Mouse (Mus musculus) urinary bladder, postnatal 4 days (tissue): ENCODE measurements at regions not wholly inside any gene's neighbourhood (a gene's known extent, or its start where the extent isn't known, plus 50 kb on each side); places are given as distances from the start of the nearest gene placed in this dataset.

Source experiments
- DNase-seq, 2 experiments: peaks; one replicate each; pipeline ENCODE4 v3.0.0; 2021 to 2022; ENCODE audit warnings: low spot score in 2 of 2

GRCm38 (mm10) chr1:137636947-137637346 is 538.6 kb downstream of the Ptprc start:
- DNase-seq: no peak

- DNase-seq: no peak
Observed at GRCm38 (mm10) chr1:137636321-137636944, 539.1 kb downstream of the Ptprc start.

DNA sequence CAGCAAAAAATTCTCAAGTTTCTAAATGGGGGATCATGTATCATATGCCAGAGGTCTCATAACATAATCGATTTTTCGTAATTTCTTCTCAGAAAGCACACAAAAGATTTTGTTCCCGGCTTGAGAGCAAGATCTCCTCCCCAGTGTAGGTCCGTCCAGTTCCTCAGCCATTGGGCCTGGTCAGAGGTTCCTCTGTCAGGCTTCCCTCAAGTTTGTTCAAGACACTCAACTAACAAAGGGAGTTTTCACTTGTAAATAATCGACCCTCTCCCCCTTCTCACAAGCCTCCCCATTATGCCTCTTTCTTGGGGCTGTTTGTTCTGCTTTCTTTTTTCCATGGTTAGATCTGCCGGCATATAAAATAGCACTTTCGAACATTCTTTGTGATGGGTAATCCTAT is 539.7 kb downstream of the Ptprc start:
- no peak for DNase-seq

DNA sequence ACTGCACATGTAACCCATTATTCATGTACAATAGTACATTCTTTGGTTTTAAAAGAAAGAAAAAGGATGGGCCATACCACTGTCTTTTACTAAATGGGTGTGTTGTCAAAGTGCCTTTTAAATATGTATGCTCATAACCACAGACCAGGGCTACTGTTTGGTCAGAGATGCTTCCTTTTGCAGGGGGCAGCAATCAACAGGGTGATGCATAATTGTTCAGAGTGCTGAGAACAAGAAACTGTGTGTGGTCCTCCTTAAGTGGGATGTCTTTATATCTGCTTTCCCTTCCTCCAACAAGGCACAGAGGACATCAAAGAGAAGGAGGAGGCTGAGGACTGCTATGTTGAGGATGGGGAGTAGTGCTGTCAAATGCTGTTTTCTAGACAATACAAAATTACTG is 544.0 kb downstream of the Ptprc start:
- no peak for DNase-seq

GRCm38 (mm10) chr1:137620672-137621071 is 554.8 kb downstream of the Ptprc start:
- no peak for DNase-seq

DNA sequence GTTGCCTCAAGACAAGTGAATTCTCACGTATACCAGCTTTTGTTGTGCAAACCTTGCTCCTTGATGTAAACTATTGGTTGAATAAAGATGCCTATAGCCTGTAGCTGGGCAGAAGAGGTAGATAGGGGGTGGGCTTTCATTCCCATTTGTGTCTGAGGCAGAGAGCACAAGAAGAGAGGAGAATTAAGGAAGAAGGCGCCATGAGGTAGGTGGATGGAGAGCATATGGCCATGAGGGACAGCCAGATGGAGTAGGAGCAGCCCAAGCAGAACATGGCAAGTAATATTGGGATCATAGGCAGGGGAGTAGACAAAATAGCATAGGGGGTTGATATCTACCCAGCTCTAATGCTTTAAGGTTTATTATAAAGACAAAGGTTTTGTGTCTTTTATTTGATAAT is 557.3 kb downstream of the Ptprc start:
- no peak for DNase-seq

GRCm38 (mm10) chr1:137617513-137617912 is 558.0 kb downstream of the Ptprc start:
- no peak for DNase-seq

DNA sequence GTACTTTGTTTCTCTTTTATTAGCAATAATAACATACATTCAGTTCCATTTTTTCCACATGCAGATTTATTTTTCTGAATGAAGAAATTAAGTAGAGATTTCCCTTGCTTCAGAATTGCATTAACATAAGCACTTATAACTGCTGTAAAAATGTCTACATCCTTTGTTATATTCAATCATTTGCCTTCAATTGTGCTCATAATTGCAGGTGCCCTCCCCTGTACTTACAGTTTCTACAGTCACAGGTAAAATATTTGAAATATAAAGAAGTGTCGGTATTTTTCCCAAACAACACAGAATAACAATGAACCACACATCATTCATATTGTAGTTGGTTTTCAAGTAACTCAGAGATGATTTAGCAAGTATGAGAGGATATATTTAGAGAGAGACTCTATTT is 568.8 kb downstream of the Ptprc start:
- DNase-seq: no peak

DNA sequence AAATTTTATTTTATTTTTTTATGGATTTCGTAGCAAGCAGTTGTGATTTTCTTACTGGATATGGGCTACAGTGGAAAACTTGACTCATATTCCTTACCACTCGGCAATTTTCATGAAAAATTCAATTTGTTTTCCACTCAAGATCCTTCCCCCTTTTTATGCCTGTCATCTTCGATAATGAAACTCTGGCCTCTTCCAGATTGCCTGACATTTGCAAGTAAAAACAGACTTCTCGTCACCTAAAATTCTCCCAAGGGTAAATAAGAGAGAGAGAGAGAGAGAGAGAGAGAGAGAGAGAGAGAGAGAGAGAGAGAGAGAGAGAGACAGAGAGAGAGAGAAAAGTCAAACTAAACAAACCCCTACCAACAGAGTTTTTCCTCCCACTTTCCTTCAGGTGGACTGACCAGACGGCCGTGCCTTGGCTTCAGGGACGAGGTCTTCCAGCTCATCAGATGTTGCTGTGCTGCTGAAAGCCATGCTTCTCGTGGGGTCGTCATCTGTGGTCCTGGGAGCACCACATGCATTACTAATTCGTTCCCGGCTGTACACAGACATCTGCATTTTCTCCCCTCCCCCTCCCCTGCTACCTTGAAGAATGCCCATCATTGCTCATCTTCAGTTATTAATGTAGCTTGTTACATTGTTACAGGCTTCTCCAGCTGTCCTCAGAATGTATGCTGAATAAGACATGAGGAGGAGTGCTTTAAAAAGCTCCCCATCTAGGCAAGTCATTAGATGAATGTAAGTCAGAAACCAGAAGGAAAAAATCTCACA is 569.4 kb downstream of the Ptprc start:
- DNase-seq: no peak

- no peak for DNase-seq
Observed at GRCm38 (mm10) chr1:137593732-137594131, 581.8 kb downstream of the Ptprc start.

GRCm38 (mm10) chr1:137591891-137592290 is 583.6 kb downstream of the Ptprc start:
- DNase-seq: no peak

DNA sequence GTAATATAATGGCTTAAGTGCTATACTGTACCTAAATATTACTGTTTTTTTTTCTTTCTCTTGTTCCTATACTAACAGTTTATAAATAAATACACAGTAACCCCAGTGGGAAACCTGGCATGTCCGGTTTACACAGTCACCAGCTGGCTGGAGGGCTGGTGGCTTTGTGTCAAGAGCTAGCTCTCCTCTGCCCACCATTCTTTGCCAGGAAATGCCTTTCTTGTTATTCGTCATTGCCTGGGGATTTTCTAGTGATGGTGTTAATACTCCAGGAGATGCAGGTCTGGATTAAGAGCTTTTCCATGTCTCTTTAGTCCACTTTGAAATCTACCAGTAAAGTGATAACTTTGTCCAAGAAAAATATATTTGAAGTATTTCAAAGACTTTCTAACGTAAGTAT is 584.2 kb downstream of the Ptprc start:
- no peak for DNase-seq

DNA sequence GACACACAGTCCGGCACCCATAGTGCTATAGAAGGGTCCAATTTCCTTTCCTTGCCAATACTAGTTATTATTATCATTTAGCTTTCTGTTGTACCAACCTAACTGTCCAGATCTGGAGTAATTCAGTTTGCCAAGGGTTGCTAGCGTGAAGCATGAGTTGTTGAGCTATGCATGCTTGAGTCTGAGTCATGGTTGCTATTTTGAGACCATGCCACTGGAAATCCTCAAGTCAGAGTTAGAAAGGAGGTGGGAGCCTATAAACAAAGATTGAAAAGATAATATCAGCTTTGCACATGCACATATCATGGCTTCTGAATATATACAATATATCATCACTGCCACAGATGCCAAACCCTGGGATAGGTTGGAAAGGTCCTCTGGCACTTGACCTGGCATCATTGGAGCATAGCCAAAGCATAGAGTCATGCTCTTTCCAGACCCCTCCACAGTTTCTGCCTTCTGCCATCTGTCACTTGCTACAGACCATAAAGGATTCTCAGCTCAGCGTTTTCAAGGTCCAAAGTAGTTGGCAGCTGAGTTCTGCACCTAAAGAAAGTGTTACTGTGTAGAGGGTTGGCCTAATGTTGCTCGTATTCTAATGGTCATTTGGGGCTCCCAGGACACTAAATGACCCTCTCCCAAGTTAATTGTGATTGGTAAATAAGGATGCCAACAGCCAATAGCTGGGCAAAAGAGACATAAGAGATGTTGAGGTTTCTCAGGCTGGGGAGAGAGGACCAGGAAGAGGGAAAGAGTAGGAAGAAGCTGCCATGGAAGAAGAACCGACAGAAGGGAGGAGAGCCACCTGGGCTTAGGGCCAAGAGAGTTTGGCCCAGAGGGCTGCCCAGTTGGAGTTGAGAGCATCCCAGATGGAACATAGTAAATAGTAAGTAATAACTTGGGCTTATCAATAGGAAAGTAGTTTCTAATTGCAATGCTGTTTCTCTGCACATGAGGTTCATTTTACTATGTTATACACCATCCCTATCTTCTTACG is 586.9 kb downstream of the Ptprc start:
- no peak for DNase-seq

- DNase-seq: no peak
Observed at GRCm38 (mm10) chr1:137587481-137588228, 587.9 kb downstream of the Ptprc start.

GRCm38 (mm10) chr1:137584696-137585095 is 590.8 kb downstream of the Ptprc start:
- DNase-seq: no peak

GRCm38 (mm10) chr1:137584104-137584675 is 591.3 kb downstream of the Ptprc start:
- no peak for DNase-seq

GRCm38 (mm10) chr1:137577639-137578038 is 597.9 kb downstream of the Ptprc start:
- DNase-seq: no peak

- no peak for DNase-seq
Observed at GRCm38 (mm10) chr1:137576174-137576573, 599.3 kb downstream of the Ptprc start.

- no peak for DNase-seq
Observed at GRCm38 (mm10) chr1:137575380-137575779, 600.1 kb downstream of the Ptprc start.

DNA sequence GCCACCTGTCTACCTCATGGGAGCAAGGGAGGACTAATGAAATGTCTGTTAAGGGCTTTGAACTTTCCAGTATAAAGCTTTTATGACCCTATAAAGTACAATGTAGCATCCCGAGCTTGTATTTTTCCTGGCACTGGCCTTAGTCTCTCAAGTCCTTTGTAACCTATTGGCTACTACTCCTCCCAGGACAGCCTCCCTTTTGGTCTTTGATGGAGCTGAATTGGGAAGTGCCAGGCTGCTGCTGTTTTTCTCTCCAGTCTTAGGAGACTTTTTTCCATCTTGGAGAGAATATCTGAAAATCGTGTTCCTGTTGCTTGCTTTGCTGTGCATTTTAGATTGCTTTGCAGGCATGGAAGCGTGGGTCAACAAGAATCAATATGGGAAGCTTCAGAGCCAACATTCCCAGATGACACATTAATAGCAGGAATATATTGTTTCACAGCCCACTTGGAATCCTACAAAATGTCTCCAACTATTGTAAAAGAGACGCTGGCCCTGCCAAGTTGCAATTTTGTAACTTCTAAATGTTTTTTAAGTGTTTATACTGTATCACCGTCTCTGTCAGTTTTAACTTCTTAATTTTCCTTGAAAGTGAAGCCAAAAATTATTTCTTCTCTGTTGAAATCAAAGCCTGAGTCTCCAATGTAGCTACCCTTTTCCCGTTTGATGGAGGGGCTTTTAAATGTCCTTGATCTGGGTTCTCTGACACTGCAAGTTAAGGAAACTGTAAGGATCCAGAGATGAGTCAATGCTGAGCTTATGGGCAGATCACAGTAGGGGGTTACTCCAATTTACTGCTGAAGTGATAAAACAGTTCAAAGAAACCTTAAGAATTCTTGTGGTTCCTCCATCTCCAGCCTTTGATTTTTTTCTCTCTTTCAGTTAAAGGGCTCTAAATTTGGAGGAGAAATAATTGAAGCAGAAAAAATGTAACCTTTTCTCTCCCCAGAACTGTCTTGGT is 603.3 kb downstream of the Ptprc start:
- no peak for DNase-seq
